Mouse (Mus musculus) kidney, postnatal 0 days (tissue): ENCODE results near the gene 1700020D05Rik. TPM values are rescaled to one million over a fixed set of nuclear protein-coding genes. Genes with fewer than 3 reads are reported as not detected.

Source experiments
- ATAC-seq: fragments of 200-750 bp; cut with Nextera tagmentation; replicated peaks from 2 replicates; pipeline ENCODE4 v1.8.0; 2017; ENCODE audit warnings: low read depth, moderate number of reproducible peaks, moderate TSS enrichment, moderate library complexity; ENCODE audit not compliant: low FRiP score
- DNase-seq: peaks from one replicate; pipeline ENCODE4 v3.0.0-alpha.2; 2016; ENCODE audit warnings: low spot score
- H3K27ac ChIP-seq: fragments of 300-500 bp; sonication (generic); 2 replicates; pipeline ENCODE4 v1.5.1; 2014; ENCODE audit warnings: mild to moderate bottlenecking
- H3K27me3 ChIP-seq: fragments of 300-500 bp; sonication (generic); 2 replicates; pipeline ENCODE4 v1.6.1; 2014; ENCODE audit warnings: low read length, mixed read lengths; ENCODE audit not compliant: insufficient read depth
- H3K36me3 ChIP-seq: fragments of 300-500 bp; sonication (generic); 2 replicates; pipeline ENCODE4 v1.6.1; 2014; ENCODE audit warnings: low read length, mixed read lengths; ENCODE audit not compliant: insufficient read depth
- H3K4me1 ChIP-seq: fragments of 300-500 bp; sonication (generic); replicated peaks from 2 replicates; pipeline ENCODE4 v1.6.1; 2014; ENCODE audit warnings: antibody characterized with exemption, low read length, mixed read lengths; ENCODE audit not compliant: insufficient read depth
- H3K4me2 ChIP-seq: fragments of 300-500 bp; sonication (generic); 2 replicates; pipeline ENCODE4 v1.6.1; 2014; ENCODE audit warnings: mild to moderate bottlenecking, low read length, moderate library complexity, mixed read lengths
- H3K4me3 ChIP-seq: fragments of 300-500 bp; sonication (generic); replicated peaks from 2 replicates; pipeline ENCODE4 v1.5.1; 2014; ENCODE audit warnings: low read depth, low read length
- H3K9ac ChIP-seq: fragments of 300-500 bp; sonication (generic); 2 replicates; pipeline ENCODE4 v1.6.1; 2014; ENCODE audit warnings: low read depth, low read length
- H3K9me3 ChIP-seq: fragments of 300-500 bp; sonication (generic); replicated peaks from 2 replicates; pipeline ENCODE4 v1.6.1; 2016; ENCODE audit warnings: low read length, inconsistent platforms, mixed read lengths
- CTCF ChIP-seq: IDR thresholded peaks from 2 replicates; pipeline ENCODE4 v1.5.1; 2016; ENCODE audit warnings: antibody characterized with exemption, low read depth, mild to moderate bottlenecking, moderate library complexity
- whole genome bisulfite sequencing: fragments of 180-500 bp; shearing (Covaris S2); extraction: QIAGEN DNeasy Blood & Tissue Kit; methylation state at CpG from one replicate; pipeline ENCODE4 v1.1.7; 2014; 5-methylcytosine and 5-hydroxymethylcytosine counted together
- polyA plus RNA-seq: library from polyadenylated mRNA; unstranded; fragments of >200 nt; fragmentation: Nextera tagmentation; extraction: Ambion mirVana; gene quantifications from 2 replicates; pipeline ENCODE4 v1.2.1, GENCODE M21; 2015

Gene 1700020D05Rik
- polyA plus RNA-seq, result 0.13 TPM in 1 of 2 replicates, not detected in the other

DNA sequence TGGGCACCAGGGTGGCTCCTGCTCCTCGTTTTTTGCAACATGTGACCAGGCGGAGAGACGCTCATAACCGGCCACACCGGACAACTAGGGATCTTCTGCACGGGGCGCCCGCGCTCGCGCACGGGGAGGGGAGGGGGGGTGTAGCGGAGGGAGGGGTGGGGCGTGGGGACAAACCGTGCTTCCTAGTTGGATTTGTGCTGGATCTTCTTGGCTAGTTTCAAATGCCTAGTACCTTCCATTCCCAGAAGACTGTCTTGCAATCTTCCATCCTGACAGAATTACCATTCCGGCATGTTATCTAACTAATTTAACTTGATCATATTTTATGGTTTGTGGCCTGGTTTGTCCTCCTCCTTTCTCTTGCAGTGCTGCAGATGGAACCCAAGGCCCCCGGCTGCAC lies at the start of gene 1700020D05Rik:
1700020D05Rik (minus strand) TSS at position 101 of the 400 bp plus-strand sequence.
- no peak within 1 kb of the TSS for H3K4me3 ChIP-seq
- no peak within 1 kb of the TSS for H3K27ac ChIP-seq
- DNase-seq (no peak), ATAC-seq (no peak)
- no peaks in the 10 kb centered on the region for H3K36me3 ChIP-seq
- H3K9me3 ChIP-seq, result no peaks in the 10 kb centered on the region
- H3K4me1 ChIP-seq, result no peaks in the 10 kb centered on the region
- H3K27me3 ChIP-seq, result no peaks in the 10 kb centered on the region
- H3K9ac ChIP-seq, result no peak within 1 kb of the TSS
- H3K4me2 ChIP-seq, result peak within 1 kb of the TSS; percentile 28
- TF ChIP-seq CTCF, result no peak
- WGBS, result 36% methylated on average over 17 of the region's 17 CpGs

DNA sequence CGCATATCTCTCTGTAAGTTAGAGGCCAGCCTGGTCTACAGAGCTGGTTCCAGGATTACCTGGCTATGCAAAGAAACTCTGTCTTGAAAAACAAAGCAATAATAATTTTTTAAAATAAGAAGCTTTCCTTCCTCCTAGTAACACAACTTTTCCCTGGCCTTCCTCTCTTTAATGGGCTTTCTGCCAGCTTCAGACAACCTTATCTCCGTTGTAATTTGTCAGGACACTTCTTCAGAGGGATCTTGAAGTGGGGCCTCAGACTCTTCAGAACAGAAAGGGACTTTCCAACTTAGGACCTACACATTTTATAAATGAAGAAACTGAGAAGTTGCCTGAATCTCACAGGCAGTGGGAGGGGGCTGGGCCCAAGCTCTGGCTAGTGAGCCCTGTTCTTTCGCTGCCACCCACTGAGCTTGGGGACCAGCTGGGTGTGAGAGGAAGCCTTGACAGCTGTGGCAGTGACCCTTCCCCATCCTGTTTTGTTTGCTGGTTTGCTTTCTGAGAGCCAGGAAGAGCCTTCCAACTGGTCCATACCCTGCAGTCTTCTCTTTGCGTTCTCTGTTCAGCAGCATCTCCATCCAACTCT lies 44.0 kb upstream of the 1700020D05Rik start:
- WGBS, result 78% methylated on average over 4 of the region's 4 CpGs
- Histone ChIP-seq H3K4me1 (no peaks in the 10 kb centered on the region), H3K36me3 (peaks cover 17% of the 10 kb centered on the region), H3K4me2 (no peak overlapping the region), H3K4me3 (no peak overlapping the region), H3K9me3 (no peaks in the 10 kb centered on the region), H3K9ac (no peak overlapping the region), H3K27ac (no peak overlapping the region), H3K27me3 (no peaks in the 10 kb centered on the region)
- TF ChIP-seq CTCF, result no peak
- no peak for ATAC-seq
- no peak for DNase-seq

DNA sequence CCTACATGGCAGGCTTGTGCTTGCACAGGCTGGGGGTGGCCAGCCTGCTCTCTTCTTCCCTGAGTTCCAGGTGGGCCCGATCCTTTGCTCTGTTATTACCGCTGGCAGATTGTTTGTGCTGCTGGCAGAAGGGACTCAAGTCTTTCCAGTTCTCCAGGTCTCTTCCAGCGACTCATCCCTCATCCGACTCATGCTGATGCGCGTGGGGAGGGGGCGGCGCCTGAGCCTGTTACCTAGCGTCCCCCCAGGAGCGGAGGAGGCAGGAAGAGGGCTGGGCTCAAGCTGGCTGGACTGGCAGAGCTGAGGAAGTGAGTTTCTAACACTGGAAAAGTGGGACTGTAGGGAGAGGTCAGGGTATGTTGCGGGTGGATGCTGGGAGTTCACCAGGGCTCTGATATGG lies 40.4 kb upstream of the 1700020D05Rik start:
- no peak overlapping the region for H3K4me3 ChIP-seq
- H3K9me3 ChIP-seq, result no peaks in the 10 kb centered on the region
- TF ChIP-seq CTCF, result no peak
- H3K9ac ChIP-seq, result no peak overlapping the region
- ATAC-seq (no peak), DNase-seq (no peak)
- H3K27ac ChIP-seq, result no peak overlapping the region
- H3K36me3 ChIP-seq, result no peaks in the 10 kb centered on the region
- 58% methylated on average over 11 of the region's 11 CpGs for WGBS
- H3K27me3 ChIP-seq, result no peaks in the 10 kb centered on the region
- no peaks in the 10 kb centered on the region for H3K4me1 ChIP-seq
- no peak overlapping the region for H3K4me2 ChIP-seq

DNA sequence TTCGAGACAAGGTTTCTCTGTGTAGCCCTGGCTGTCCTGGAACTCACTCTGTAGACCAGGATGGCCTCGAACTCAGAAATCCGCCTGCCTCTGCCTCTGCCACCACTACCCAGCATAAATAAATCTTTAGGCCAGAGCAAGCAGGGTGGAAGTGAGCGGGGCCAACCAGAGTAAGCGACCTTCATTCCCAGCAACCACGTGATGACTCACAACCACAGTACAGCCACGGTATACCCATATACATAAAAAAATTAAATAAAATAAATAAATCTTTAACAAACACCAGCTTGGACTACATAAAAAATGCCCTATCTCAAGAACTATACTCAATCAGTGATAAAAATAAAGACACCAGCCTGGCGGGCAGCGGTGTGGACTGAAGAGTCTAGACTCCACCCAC lies 39.8 kb upstream of the 1700020D05Rik start:
- Histone ChIP-seq H3K27ac (no peak overlapping the region), H3K4me1 (no peaks in the 10 kb centered on the region), H3K36me3 (no peaks in the 10 kb centered on the region), H3K4me2 (no peak overlapping the region), H3K9ac (no peak overlapping the region), H3K9me3 (no peaks in the 10 kb centered on the region), H3K4me3 (no peak overlapping the region), H3K27me3 (no peaks in the 10 kb centered on the region)
- 87% methylated on average over 9 of the region's 9 CpGs for WGBS
- DNase-seq, result no peak
- TF ChIP-seq CTCF, result no peak
- no peak for ATAC-seq

DNA sequence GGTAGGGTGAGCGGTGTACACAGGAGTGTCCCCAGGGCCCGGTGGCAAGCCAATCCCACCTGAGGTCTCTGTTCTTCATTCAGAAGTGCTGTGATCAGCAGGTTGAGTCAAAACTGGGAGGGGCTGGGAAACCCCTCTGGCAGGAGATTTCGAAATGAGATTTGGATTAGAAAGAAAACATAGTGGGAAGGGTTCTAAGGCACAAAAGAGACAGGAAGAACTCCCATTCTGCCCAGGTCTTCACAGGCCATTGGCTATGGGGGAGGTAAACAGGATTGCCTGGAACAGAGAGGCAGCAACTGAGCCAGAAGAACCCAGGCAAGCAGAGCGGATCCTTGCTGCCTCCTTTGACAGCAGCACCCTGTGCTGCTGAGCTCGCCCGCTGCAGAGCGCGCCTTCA lies 35.2 kb upstream of the 1700020D05Rik start:
- Histone ChIP-seq H3K27ac (no peak overlapping the region), H3K27me3 (no peaks in the 10 kb centered on the region), H3K4me2 (no peak overlapping the region), H3K4me3 (no peak overlapping the region), H3K36me3 (no peaks in the 10 kb centered on the region), H3K9me3 (no peaks in the 10 kb centered on the region), H3K4me1 (no peaks in the 10 kb centered on the region), H3K9ac (no peak overlapping the region)
- DNase-seq (no peak), ATAC-seq (no peak)
- WGBS, result 40% methylated on average over 8 of the region's 8 CpGs
- TF ChIP-seq CTCF, result no peak

DNA sequence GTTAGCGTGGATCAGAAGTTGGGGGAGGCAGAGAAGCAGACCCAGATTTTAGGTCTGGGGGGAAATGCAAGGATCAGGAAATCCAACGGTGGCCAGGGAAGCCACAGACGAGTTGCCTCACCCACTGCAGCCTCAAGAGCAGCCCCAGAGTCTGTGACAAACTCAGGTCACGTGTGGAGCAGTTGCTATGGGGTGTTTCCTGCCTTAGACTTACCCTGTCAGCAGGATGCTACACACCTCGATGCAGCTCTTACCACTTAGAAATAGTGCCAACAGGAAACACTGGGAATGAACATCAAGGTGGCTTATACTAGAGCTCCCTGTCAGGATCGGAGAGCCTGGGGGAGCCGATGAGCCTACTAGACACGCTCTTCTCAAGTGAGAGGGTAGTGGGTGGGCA lies 28.9 kb upstream of the 1700020D05Rik start:
- 63% methylated on average over 8 of the region's 8 CpGs for WGBS
- DNase-seq, result no peak
- Histone ChIP-seq H3K9ac (no peak overlapping the region), H3K9me3 (no peaks in the 10 kb centered on the region), H3K4me2 (no peak overlapping the region), H3K4me1 (no peaks in the 10 kb centered on the region), H3K27me3 (no peaks in the 10 kb centered on the region), H3K27ac (no peak overlapping the region), H3K36me3 (no peaks in the 10 kb centered on the region), H3K4me3 (no peak overlapping the region)
- no peak for TF ChIP-seq CTCF
- no peak for ATAC-seq

DNA sequence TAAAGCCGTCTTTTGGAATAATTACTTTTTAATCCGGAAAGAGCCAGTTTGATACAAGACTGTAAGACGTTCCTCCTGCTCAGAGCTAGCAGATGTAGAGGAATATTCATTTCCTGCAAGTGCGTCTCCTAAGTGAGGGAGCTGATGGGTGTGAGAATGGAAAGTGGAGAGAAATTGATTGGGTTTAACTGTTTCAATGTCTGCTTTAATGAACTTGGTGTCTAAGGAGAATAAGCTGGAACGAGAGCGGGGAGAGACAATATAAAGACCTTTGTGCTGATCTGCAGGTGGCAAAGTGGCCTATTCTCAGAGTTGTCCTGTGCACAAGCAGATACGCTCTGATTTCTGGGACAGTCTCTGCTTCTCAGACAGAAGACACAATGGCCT lies 26.5 kb upstream of the 1700020D05Rik start:
- Histone ChIP-seq H3K4me3 (no peak overlapping the region), H3K4me2 (peak overlapping the region; percentile 48), H3K9ac (0 out of 2 replicates have a peak overlapping the region, but pooled peaks have one; percentile 23), H3K9me3 (no peaks in the 10 kb centered on the region), H3K4me1 (no peaks in the 10 kb centered on the region), H3K36me3 (no peaks in the 10 kb centered on the region), H3K27me3 (no peaks in the 10 kb centered on the region), H3K27ac (peak overlapping the region; percentile 83)
- no peak for DNase-seq
- TF ChIP-seq CTCF, result no peak
- no peak for ATAC-seq
- WGBS, result 53% methylated on average over 7 of the region's 7 CpGs
